Mouse (Mus musculus) megakaryocyte progenitor cell, adult 5-6 weeks (primary cell): ENCODE measurements around the gene Gm10198. TPM values are rescaled to one million over a fixed set of nuclear protein-coding genes. Genes with fewer than 3 reads are reported as not detected.

Experiments
- ATAC-seq: replicated peaks from 2 replicates; pipeline ENCODE4 v1.8.0; 2016; ENCODE audit warnings: mild to moderate bottlenecking, moderate TSS enrichment, inconsistent platforms; ENCODE audit not compliant: poor library complexity
- total RNA-seq, 2 experiments: library from RNA; stranded (forward) in 1 of 2; stranded (reverse) in 1 of 2; fragments of 157-497, 149-512 nt in 1 of 2; fragments of 200-1000 nt in 1 of 2; gene quantifications; 2 replicates each; pipeline versions ENCODE4 v1.2.3 to v1.2.4; 2015 to 2017

Gene Gm10198
- total RNA-seq, 2 experiments from 2014 or later = not detected

GRCm38 (mm10) chr13:111640319-111640718, 47.7 kb downstream of the Gm10198 start:
- ATAC-seq = peak; percentile 94

Other genes with a start within 250 kb of the Gm10198 start
- 98.7 and 111 TPM in 2 replicates for gene Gpbp1, start 102.7 kb upstream of the Gm10198 start, total RNA-seq (2015)
- 125 and 164 TPM in 2 replicates for gene Gpbp1, start 102.7 kb upstream of the Gm10198 start, total RNA-seq (2017)
- not detected in 2 replicates for gene Gm49496, start 42.8 kb upstream of the Gm10198 start, total RNA-seq (2015)
- gene Gm49496, start 42.8 kb upstream of the Gm10198 start, total RNA-seq (2017) = 1.3 and 2.2 TPM in 2 replicates
- gene Mier3, start 88.2 kb downstream of the Gm10198 start, total RNA-seq (2015) = 32.0 and 33.3 TPM in 2 replicates
- 35.9 and 53.4 TPM in 2 replicates for gene Mier3, start 88.2 kb downstream of the Gm10198 start, total RNA-seq (2017)
- gene Map3k1, start 216.2 kb downstream of the Gm10198 start, total RNA-seq (2015) = 26.7 and 32.2 TPM in 2 replicates
- gene Map3k1, start 216.2 kb downstream of the Gm10198 start, total RNA-seq (2017) = 26.2 and 33.4 TPM in 2 replicates